Mouse (Mus musculus) kidney, adult 2 months (tissue): ENCODE results near the gene Bloc1s4.

Source experiments
- CTCF ChIP-seq: fragments of 200-500 bp; conservative IDR thresholded peaks from 2 replicates; pipeline ENCODE4 v1.5.1; 2011; ENCODE audit warnings: low read depth, mild to moderate bottlenecking, control low read depth, low read length, moderate library complexity, mixed read lengths; ENCODE audit not compliant: insufficient read depth, insufficient read length
- POLR2A ChIP-seq: fragments of 200-500 bp; IDR thresholded peaks from one replicate; pipeline ENCODE4 v1.6.1; 2011; ENCODE audit warnings: low read depth, low read length, control low read depth

DNA sequence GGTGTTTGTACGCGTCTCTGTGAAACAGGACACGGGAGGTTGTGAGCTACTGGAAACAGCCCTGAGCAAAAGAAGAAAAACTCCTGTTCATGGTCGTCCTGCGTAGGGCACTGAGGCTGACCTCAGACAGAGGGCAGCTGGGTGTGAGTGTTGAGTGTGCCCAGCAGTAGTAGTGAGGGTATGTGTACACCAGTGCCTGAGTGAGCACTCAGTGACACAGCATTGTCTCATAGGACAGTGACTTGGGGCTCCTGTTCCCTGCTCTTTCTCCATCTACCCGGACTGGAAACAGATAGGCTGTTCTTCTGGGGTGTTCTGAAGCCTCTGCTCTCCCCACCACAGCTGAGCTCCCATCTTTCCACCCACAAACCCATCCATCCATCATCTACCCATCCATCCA is 13.3 kb downstream of the Bloc1s4 start:
- no peak for TF ChIP-seq CTCF
- no peak for TF ChIP-seq POLR2A
